Mouse (Mus musculus): ENCODE measurements around the gene Srsf1.

Gene Srsf1

DNA sequence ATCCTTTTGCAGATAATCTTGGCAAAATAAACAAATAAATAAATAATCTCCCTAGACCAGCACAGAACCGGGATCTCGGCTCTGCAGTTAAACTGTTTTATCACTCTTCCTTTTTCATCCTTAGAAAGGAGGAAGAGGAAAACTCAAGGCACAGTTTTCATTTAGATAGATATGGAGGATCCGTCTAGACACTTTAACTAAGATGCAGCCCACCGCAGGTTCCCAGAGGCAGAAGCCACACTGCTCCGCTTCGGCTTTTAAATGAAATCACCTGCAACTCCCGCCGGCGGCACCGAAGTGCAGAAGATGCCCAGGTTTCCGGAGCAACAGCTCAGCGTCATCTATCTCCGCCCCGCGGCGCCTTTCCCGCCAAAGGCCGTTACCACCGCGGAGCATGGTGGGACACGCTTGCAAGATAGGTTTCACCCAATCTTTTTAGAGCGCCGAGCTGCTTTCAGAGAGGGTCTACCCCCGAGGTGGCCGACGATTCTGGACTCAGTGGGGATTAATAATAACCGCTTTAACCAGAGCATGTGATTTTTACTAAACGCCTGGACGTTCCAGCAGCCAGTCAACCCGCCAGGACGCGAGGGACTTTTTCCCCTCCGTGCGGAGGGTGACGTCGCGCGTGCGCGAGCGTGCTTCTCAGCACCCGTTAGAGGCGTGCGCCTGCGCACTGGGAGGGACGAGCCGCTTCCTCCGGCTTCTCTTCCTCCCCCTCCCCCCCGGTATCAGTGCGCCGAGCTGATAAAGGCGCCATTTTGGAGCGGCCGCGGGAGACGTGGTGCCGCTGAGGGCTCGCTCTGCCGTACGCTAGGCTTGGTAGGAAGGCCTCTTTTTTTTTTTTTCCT lies at the start of gene Srsf1:
Gene Srsf1 (plus strand): TSS at position 430 of the 851 bp plus-strand sequence.
- peak; percentile 95 to 97 for DNase-seq (ENCODE audit: low spot score in 2 of 2)

DNA sequence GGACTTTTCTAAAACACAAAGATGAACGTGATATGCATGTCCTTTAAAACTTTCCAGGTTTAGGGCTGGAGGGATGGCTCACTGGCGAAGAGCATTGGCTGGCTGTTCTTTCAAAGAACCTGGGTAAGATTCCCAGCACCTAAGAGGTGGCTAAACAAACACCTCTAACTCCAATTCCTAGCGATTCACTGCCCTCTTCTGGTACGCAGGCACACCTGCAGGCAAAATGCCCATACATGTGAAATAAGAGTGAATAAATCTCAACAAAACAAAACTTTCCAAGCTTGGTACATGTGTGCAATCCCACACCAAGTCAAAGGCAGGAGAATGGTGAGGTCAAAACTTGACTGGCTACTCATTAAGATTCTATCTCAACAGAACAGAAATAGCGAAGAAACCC lies 47.4 kb upstream of the Srsf1 start:
- DNase-seq (ENCODE audit: low spot score in 2 of 2) = no peak

DNA sequence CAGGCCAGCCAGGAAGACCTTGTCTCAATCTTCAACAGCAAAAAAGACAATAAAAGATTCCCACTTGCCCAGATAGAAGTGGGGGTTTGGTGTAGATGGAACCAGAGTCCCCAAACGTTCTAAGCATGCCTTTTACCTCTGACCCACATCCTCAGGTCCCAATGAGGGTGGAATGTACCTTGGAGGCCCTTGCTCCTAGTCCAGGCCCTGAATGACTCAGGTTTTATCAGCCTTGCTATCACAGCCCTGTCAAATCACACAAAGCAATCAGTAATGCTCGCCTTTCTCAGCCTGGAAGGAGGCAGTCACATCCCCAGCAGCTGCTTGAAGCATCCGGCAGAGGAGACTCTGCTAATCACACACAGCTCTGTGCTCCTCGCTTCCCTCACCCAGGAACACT lies 44.4 kb upstream of the Srsf1 start:
- DNase-seq (ENCODE audit: low spot score in 2 of 2) = no peak

DNA sequence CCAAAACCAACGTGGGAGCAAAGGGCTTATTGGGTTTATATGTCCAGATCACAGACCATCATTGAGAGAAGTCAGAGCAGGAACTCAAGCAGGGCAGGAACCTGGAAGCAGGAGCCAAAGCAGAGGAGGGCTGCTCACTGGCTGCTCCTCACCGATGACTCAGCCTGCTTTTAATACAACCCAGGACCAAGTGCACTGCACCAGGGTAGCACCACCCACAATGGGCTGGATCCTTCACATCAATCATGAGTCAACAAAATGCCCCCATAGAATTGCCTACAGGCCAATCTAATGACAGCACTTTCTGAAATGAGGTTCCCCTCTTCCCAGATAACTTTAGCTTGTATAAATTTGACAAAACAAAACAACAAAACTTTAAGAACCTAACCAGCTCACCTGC lies 43.0 kb upstream of the Srsf1 start:
- no peak for DNase-seq (ENCODE audit: low spot score in 2 of 2)

DNA sequence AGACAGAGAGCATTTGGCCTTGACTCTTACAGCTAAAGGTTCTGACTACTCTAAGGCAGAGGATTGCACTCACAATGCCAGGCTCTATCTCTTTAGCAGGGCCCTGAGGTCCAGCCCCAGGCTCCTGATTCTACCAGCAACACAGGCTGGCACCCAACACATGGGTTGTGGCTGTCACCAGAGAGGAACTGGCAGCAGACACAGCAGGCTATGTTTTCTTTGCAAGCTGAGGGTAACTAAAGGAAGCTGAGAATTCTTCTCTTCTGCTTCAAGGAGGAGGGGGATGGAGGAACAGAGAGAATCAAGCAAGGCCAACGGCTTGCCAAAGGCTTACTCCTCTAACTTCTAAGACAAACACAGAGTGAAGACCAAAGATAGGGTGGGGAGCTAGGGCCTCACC lies 38.5 kb upstream of the Srsf1 start:
- no peak for DNase-seq (ENCODE audit: low spot score in 2 of 2)

DNA sequence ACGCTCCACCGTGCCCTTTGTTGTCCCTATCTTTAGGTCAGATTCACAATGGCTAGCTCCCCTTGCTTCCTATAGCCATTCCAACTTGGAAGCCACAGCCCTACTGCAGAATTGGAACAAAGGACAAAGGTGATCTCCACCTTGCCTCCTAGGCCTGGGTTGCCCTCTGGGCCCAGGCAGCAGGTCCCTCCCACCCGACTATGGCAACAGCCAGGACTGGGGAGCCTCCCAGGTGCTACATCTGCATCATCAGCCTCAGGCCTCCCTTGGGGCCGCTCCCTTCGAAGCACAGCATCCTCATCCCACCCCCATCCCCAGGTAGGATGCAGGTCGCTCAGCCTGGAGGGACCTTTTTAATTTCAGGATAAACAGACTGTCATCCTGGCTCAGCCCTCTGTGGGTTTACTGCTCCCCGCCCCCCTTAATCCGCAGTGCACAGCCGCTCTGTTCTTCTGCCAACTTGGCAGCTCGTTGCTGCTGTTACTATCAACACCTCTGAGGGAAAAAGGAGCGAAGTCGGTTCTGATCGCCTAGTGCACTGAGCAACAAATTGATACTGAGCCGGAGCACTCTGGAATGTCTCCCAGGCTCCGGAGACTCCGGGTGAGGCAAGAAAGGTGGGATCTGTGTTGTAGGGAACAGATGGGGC lies 37.5 kb upstream of the Srsf1 start:
- no peak for DNase-seq (ENCODE audit: low spot score in 2 of 2)

DNA sequence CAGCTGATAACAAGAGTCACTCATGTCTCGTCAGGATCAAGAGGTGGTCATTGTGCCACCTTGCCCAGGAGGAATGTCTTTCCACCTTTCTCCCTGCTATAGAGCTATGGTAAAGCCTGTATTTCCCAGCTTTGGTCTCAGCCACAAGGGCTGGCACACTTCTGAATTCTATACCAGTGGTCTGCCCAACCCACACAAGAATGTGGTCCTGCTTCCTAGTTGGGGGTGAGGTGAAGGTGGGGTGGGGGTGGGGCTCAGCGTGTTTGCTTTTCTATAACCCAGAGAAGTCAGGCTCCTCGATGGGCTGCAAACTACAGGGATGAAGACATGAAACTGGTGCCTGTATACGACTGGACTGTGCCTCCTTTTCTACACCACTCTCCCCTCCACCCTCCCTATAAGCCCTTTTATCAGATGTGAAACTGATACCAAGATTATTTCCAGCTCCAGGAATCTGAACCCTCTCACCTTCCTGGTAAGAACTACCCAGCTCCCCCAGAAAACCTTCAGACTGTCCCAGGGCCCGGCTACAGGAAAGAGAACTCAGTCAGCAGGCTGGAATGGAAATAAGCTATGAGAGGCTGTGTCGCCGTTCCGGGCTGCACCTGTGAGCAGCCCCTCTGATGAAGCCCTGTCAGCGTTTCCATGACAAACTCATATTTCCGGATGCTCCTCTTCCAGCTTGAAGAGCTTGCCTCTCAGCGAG lies 35.8 kb upstream of the Srsf1 start:
- DNase-seq (ENCODE audit: low spot score in 2 of 2) = no peak

DNA sequence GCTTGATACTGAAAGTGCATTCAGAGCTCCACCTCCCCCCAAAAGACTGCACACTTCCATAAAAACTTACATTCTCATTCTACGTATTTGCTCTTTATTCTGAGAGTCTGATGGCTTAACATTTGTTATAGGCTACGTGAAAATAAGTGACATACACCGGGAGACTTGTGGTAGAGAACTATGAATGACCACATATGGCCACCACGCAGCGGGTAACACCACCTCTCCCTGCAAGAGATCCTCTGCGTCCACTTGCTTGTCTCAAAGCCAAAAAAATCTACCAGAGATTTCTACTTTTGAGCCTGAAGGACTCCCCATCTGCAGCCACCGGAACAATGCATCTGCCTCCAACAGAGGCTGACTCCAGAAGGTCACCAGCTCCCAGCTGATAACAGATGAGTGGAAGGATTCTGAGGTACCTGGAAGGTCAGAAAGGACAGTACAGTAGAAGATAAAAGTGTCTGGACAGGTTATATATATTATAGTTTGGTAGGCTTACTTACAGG lies 35.2 kb upstream of the Srsf1 start:
- DNase-seq (ENCODE audit: low spot score in 2 of 2) = no peak

DNA sequence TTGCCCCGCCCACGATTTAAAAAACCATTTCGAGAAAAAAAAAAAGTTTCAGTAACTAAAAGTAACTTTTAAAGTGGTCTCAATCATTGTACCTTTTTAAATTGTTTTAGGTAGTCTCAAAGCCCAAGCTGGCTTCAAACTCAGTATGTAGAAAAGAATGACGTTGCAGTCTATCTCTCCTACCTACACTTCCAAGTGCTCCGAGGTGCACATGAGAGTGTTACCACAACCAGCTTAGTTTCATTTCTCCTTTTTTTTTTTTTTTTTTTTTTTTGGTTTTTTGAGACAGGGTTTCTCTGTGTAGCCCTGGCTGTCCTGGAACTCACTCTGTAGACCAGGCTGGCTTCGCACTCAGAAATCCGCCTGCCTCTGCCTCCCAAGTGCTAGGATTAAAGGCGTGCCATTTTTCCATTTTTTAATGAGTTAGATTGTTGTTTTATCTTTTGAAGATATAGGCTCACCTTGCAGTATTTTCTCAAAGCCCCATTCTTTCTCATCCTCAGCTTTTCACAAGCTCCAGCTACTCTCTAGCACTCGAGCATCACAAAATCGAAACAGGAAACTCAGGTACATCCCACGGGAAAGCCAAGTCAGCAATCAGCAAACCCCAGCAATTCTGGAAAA lies 34.4 kb upstream of the Srsf1 start:
- DNase-seq (ENCODE audit: low spot score in 2 of 2) = no peak

DNA sequence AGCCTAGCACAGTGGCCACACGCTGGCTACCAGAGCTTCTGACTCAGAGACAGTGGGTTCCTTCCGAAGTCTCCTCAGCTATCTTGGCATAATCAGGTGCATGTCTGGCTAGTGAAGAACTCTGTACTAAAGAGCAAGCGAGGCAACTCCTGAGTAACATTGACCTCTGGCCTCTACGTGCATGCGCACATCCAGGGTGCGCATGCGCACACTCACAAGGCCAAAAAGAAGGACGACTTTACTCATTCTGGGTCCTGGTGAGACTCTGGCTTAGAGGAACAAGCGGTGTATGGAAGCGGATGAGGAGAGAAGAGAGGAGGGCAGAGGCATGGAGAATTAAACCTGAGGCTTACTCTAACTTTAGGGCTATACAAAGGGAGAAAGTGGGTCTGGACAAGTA lies 33.5 kb upstream of the Srsf1 start:
- DNase-seq (ENCODE audit: low spot score in 2 of 2) = no peak

DNA sequence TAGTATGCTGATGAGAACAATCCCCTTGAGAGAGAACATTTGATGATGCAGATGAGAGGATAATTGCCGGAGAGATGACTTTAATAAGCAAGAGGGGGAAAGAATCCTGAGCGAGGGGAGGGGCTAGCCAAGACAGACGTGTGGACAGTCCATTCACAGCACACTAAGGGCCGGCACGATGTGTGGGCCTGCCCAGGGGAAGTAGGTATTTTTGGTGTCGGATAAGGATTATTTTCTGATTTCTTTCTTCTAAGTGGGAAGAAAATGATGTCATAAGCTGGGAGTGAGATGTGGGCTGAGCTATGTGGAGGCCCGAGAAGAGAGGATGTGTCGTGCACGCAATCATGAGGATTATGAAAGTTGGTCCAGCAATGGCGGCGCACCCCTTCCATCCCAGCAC lies 32.0 kb upstream of the Srsf1 start:
- no peak for DNase-seq (ENCODE audit: low spot score in 2 of 2)

DNA sequence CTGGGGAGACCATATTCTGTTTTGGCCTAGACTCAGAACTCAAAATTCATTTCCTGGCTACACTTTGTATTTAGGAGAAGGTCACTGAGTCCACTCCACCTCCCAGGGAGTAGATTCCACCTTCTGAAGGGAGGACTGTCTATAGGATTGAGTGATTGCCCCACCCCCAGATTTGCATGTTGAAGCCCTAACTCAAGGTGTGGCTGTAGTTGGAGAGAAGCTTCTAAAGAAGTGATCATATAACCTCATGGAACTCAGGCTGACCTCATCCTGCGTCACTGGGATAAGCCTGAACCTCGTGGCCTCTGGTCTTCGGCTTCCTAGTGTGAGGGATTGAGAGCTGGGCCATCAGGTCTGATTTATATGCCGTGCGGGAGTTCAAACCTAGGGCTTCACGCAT lies 31.4 kb upstream of the Srsf1 start:
- DNase-seq (ENCODE audit: low spot score in 2 of 2) = no peak

DNA sequence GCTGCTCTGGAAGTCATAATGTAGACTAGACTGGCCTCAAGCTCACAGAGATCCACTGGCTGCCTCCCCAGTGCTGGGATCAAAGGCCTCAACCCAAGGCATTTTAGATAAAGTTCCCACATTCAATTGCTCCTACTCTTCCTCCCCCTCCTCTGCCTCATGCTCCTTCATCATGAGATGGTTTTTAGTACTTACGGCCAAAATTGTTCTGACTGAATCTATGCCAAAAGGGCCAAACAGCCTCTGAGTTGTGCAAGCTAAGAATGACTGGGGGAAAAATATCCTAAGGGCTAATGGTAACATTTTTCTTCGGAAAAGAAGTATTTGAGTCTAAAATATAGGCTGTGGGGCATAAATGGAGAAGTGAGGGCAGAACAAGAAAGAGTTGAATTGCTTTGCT lies 23.2 kb upstream of the Srsf1 start:
- DNase-seq (ENCODE audit: low spot score in 2 of 2) = no peak

DNA sequence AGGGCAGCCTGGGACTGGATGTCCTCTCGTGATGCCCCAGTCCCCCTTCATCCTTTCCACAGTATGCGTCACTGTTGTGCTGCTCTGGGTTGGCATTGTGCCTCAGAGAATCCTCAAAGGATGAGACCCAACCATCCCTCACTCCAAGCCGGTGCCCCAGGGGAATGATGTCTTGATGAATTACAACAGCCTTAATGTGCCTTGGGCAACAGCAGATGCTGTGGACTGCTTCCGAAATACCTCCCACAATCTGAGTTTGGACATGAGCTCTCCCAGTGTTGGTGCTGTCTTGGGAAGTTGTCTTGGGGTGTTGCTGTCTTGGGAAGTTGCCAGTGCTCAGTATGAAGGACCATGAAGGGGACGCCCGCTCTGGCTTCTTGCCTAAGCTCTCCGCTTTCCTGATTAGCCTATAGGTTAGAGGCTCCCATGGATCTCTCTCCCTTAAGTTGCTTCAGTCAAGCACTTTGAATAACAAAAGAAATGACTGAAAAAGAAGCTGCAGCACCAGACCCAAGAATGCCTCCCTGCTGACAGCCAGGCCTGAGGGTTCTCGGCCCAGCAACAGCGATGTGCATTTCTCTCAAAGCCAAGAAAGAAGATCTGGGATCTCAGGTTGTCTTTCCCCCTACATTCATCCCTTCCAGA lies 19.7 kb upstream of the Srsf1 start:
- no peak for DNase-seq (ENCODE audit: low spot score in 2 of 2)

DNA sequence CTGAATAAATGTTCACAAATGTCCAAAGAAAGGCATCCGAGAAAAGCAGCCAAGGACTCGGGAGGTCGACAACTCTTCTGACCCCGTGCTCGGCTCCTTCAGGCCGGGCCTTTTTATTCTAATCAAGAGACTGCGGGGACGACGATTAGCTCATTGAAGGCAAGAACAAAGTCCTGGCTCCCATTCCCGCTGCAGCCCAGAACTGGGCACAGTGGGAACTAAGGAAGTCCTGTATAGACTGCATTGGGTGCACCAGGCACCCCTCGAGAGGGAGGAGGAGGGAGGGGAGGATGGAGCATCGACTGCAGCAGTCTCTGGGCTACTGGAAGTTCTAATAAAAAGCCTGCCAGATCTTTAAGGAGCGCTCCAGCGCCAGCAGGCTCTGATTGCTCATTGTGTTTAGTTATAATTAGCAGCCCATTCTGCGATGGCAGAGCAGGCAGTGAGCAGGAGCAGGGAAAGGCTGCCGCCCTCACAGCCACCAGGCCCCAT lies 18.9 kb upstream of the Srsf1 start:
- no peak for DNase-seq (ENCODE audit: low spot score in 2 of 2)

DNA sequence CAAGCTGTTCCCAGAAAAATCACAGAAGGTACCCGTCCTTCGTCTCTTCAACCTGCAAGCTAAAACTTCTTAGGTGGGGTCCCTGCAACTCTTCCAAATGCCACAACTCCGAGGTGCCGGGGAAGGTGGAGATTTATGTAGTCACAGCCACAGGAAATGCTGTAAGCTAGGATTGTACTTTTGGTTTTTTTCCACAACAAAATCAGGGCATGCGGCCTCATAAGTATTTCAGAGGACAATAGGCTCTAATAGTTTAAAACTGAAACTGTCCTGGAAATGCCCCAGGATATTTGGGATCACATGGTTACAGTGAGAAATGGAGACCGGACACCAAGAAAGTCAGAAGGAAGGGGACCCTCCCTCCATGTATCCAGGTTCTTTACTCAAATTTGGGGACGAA lies 17.0 kb upstream of the Srsf1 start:
- DNase-seq (ENCODE audit: low spot score in 2 of 2) = no peak

DNA sequence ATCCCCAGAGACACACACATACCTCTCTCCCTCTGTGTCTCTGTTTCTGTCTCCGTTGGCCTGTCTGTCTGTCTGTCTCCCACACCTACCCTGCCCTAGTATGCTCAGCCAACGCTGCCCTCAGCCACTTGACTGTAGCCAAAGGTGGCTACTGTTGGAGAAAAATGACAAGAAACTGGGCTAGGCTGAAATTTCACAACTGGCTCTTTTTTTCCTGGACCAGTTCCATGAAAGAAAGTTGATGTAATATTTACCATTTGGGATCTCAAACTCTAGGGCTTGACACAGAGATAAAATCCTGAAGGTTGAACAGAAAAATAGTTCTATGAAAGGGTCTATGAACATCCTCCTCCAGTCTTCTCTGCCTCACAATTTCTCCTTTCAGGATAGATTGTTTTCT lies 16.3 kb upstream of the Srsf1 start:
- DNase-seq (ENCODE audit: low spot score in 2 of 2) = no peak

DNA sequence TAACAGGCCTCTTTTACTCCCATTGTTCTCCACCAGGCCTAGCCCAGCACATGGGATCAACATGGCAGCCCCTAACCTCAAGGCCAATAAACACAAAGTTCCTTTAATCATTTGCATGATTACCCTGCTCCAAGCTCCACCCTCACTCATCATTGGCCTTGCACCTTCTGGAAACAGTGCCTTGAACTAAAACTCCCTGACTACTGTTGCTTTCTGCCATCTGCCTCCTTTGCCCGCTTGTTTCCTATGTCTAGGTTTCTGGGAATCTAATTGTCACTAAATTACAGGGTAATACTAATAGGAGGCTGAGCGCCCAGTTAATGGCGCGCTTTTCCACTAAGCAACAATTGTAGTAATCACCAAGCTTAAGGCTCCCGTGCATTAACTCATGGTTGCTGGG lies 15.4 kb upstream of the Srsf1 start:
- DNase-seq (ENCODE audit: low spot score in 2 of 2) = no peak

DNA sequence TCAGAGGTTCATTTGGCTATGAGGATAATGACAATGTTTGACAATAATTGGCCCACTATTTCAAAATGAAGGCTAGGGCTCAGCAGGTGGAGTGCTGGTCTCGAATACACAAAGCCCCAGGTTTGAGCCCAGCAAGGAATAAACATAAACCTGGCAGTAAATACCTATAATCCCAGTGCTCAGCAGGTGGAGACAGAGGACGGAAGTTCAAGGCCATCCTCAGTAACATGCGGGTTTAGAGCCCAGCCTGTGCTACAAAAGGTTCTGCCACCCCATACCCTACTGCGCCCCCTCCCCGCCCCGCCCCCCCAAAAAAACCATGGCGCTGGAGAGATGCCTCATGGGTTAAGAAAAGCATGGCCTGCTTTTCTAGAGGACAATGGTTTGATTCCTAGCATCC lies 11.2 kb upstream of the Srsf1 start:
- no peak for DNase-seq (ENCODE audit: low spot score in 2 of 2)

DNA sequence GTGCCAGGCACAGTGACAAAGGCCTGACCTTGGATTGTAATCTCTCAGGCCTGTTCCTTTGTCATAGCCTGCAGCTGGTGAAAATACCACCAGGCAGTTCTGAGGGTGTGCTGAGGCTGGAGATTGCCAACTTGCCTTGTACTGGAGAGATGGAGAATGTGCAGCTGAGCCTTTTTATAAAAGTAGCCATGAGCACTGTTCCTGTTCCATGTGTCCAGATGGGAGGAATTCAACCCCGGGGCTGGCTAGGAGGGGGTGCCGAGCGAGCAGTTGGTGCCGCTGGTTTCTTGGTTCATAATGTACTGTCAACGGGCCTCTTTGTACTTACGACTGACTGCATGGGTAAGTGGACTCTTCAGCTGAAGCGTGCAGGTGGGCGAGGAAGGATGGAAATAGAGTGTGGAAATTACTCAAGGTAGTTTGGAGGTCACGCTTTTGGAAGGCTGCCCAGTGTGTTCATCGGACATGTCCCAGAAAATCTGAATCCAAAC lies 10.4 kb upstream of the Srsf1 start:
- no peak for DNase-seq (ENCODE audit: low spot score in 2 of 2)

DNA sequence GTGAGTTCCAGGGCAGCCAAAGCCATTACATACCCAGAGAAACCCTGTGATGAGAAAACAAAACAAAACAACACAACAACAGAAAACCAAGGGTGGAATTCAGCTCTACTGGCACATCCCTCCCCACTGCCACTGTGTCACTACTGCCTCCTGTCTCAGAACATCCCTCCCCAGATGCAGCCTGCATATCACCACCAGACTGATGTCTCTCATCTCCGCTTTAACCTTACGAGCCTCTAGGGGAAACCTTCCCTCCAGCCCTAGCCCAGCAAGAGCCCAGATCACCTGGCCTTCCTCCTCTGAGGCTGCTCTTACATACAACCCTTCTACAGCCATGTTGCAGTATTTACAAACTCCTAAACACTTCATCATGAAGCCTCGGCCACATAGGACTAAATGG lies 9.8 kb upstream of the Srsf1 start:
- no peak for DNase-seq (ENCODE audit: low spot score in 2 of 2)
